Mouse (Mus musculus): ENCODE measurements around the gene Pabpn1l.
"Not testable (repeated sequence)": the region's sequence is repeated elsewhere in the genome, so short reads cannot be mapped to it uniquely, and the experiment has no call there.

The Pabpn1l gene

GRCm38 (mm10) chr8:122576648-122577022 is 45.9 kb downstream of the Pabpn1l start, which contains the start of gene Aprt:
Gene Aprt, minus strand, starts transcription at chr8:122576909.
- DNase-seq (ENCODE audit: low spot score in 2 of 2), result peak; percentile 88 to 95

- peak in 1 of 2 experiments; percentile 46 for DNase-seq (ENCODE audit: low spot score in 2 of 2)
Observed at GRCm38 (mm10) chr8:122575735-122576647, 46.5 kb downstream of the Pabpn1l start.

- peak in 1 of 2 experiments; percentile 19 for DNase-seq (ENCODE audit: low spot score in 2 of 2)
Observed at GRCm38 (mm10) chr8:122575286-122575685, 47.3 kb downstream of the Pabpn1l start.

GRCm38 (mm10) chr8:122574667-122575251 is 47.8 kb downstream of the Pabpn1l start:
- DNase-seq (ENCODE audit: low spot score in 2 of 2), result peak in 1 of 2 experiments; percentile 23

GRCm38 (mm10) chr8:122574264-122574663 is 48.3 kb downstream of the Pabpn1l start:
- no peak for DNase-seq (ENCODE audit: low spot score in 2 of 2)

GRCm38 (mm10) chr8:122573577-122573976 is 49.0 kb downstream of the Pabpn1l start:
- no peak for DNase-seq (ENCODE audit: low spot score in 2 of 2)

- DNase-seq (ENCODE audit: low spot score in 2 of 2), result not testable (repeated sequence)
Observed at GRCm38 (mm10) chr8:122573176-122573575, 49.4 kb downstream of the Pabpn1l start.

- DNase-seq (ENCODE audit: low spot score in 2 of 2), result no peak
Observed at GRCm38 (mm10) chr8:122572751-122573150, 49.8 kb downstream of the Pabpn1l start.

GRCm38 (mm10) chr8:122571750-122572267 is 50.7 kb downstream of the Pabpn1l start:
- DNase-seq (ENCODE audit: low spot score in 2 of 2), result no peak

GRCm38 (mm10) chr8:122571153-122571552 is 51.4 kb downstream of the Pabpn1l start:
- DNase-seq (ENCODE audit: low spot score in 2 of 2), result no peak

GRCm38 (mm10) chr8:122569996-122570395 is 52.5 kb downstream of the Pabpn1l start:
- no peak for DNase-seq (ENCODE audit: low spot score in 2 of 2)
